Mouse (Mus musculus) CD4-positive, CD25-positive, alpha-beta regulatory T cell, adult 2 months (primary cell): Measurements from ENCODE around the gene Abca4.

ENCODE experiments used
- DNase-seq: peaks from one replicate; pipeline ENCODE4 v3.0.0-alpha.2; 2012; ENCODE audit warnings: low read depth, low spot score

Abca4 gene

DNA sequence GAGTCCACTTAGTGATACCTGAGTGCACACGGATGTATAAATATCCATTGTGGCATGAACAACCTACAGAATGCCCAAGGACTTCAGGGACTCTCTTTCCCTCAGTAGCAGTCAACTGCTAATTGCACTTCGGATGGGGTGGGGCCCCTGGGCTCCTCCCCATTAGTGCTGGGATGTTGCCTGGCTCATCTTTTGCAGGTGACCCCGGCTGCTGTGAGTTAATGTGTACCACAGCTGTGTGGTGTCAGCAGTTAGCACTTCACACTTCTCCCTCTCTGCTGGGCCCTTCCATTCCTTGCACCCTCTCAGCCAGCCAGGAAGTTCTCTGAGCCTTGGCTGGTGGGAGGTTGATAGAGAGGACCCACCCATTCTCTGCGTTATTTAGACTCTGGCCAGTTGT, 65.2 kb downstream of the Abca4 start:
- DNase-seq, result no peak

DNA sequence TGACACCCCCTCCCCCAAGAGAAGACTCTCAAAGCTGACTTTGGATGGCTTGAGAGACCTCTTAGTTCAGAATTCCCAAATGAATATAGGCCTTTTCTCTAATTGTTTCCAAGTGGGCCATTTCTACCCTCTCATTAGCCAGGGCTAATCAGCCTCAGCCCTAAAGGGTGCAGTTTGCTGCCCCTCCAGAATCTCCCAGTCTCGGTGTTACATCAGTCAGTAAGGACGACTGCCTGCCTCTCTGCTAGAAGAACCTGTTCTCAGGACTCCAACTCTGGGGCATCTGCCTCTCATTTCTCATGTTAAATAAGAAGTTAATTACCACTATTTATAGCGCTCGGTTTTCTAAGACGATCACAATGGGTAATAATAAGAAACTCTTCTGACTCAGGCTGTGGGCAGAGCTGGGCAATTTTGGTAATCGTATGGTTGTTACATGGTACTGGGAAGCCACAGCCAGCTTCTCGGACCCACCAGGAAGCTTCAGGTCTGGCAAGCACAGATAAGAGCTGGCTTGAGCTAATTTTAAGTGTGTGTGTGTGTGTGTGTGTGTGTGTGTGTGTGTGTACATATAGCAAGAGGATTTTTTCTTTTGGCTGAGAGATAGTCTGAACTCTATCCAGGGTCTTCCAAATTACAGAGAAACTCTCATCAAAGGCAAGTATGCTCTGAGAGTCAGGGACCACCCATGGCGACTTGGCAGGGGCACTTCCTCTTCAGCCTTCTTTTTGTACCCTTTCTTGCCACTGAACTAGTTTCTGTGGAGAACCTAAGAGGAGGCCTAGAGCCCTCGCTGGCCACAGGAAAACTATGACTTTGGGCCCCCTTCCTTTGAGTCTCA, 67.1 kb downstream of the Abca4 start:
- DNase-seq, result no peak

DNA sequence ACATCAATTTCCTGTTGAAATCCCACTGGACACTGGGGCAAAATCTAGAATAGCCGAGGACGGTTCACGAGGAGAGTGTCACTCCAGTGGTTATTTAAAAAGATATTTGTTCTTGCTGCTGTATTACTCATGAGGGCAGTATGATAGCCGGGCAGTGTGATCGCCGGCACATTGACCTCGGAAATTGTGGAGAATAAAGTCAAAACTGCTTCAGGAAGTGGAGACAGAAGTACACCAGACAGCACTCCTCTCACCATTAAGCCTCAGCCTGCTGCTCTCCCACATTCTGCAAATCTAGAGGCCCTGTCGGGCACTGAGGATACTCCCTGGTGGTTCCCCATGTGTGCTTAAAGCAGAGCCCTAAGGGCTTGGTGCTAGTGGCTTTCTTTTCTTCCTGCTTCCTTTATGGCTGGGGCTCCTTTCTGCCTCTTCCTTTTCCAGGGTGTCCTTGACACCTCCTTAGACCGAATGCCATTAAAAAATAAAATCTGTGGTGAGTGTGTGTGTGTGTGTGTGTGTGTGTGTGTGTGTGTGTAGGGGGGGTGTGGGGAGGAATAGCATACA, 74.5 kb downstream of the Abca4 start:
- no peak for DNase-seq

DNA sequence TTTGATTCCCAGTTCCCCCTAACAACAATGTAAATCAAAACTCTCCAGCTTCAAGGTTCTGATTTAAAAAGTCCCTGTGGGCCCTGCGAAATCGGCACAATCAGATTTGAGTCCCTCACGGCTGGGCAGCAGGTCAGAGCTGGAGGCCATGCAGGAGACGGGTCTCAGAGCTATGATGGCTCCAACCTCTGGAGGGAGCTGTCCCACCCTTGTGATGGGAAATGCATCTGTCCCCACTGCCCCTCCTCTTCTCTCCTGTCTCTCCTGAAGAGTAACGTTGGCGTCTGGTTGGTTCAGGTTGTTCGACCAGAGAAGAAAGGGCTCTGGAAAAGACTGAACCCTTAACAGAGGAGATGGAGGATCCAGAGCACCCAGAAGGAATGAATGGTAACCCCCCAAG, 75.5 kb downstream of the Abca4 start:
- no peak for DNase-seq

DNA sequence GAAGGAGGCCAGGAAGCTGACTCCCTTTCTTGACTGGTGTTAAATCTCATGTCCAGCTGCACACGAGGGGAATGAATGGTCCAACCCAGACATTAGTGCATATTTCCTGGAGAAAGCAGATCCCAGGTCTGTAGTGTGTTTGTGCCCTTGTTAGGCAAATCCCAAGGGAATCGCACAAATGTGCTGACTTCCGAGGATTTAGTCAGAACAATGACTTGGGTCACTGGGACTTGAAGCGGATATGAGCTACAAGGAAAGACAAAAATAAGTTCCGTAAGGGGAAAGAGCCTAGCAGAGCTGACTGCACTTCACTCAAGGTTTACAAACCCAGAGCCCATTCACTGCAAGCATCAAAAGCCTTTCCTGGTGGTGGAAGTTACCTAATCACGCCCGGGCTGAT, 76.0 kb downstream of the Abca4 start:
- no peak for DNase-seq

DNA sequence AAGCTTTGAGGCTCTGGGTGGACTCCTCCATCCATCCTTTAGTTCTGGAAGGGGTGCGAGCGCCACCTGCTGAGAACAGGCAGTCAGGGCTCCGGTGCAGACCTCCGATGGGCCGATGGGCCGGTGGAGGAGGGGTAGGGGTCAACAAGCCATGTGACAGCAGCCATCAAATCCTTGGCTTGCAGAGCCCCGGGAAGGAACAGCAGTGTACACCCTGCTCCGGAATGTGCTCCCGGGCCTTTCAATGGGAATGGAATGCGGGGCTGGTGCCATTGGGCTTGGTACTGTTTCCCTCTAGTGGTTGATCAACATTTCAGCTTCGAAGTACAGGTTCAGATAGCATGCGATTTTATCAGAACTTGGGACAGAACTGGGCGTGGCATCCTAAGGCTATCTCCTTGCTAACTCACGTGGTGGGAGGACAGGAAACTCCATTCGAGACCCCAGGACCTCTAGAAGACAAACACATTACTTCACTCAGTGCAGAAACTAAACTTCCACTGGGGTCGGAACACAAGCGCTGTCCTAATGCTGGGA, 78.0 kb downstream of the Abca4 start:
- DNase-seq, result peak; percentile 65

DNA sequence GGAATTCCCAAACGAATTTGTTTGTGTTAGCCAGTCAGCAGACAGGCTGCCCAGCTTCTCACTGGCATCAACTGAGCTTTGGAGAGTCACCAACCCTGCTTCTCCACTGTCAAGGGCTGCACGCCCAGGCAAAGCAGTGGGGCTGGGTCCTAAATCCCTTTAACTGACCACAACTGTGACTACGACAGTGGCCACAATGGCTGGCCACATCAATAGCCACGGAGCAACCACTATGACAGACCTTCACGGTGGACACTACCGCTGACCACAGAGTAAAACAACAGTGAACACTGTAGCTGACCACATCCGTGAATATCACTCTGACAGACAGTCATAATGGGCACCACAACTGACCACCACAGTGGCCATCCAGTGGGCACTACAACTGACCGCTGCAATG, 78.6 kb downstream of the Abca4 start:
- DNase-seq, result no peak

DNA sequence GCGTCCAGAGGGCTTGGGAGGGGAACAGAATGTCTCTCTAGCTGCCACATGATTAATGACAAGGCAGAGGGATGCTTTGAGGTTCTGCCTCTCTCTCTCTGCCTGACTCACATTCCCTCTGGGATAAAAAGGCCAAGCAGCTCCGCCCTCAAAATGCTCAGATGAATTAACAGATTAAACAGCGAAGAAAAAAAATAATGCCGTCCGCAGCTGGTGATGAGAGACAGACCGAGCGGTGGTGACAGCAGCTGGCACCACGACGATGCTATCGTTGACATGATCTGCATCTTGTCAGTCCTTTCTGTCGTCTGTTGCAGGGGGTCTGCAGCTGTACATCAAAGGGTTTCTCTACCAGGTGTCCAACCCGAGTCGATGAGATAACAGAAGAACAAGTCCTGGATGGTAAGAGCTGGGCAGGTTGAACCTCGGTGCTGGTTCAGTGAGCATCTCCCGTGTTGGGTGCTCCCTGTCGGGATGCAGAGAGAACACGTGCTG, 84.8 kb downstream of the Abca4 start:
- DNase-seq, result no peak

DNA sequence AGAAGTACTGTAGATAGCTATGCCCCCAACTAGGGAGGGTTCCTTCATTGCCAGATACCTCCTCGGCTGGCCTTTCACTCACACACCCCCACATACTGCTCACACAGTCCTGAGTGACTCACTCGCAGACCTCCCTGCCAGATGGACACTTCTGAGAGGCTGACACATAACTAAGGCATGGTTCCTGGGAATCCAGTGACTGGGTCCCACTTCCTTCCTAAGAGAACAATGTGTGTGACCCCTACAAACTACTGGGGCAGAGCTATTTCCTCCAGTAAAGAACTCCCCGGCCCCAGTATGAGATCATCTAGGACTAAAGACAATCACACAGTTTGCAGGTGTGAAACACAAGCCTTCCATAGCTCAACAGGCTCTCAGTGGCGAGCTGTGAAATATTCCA, 86.5 kb downstream of the Abca4 start:
- DNase-seq, result no peak

DNA sequence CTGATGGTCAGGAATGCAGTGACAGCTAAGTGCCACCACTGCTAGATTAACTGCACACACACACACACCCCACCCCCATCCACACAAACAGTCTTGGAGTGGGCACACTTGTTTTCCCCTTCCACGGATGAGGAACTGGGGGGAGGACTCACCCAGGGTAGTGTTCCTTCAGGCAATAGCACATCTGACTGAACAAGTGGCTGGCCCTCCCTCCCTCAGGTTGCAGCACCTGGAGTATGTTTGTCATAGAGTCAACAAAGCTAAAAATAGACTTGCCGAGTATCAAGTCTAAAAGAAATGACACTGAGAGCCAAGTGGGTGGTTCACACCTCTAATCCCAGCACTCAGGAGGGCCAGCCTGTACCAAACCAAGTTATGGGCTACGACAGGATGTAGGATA, 87.4 kb downstream of the Abca4 start:
- no peak for DNase-seq

DNA sequence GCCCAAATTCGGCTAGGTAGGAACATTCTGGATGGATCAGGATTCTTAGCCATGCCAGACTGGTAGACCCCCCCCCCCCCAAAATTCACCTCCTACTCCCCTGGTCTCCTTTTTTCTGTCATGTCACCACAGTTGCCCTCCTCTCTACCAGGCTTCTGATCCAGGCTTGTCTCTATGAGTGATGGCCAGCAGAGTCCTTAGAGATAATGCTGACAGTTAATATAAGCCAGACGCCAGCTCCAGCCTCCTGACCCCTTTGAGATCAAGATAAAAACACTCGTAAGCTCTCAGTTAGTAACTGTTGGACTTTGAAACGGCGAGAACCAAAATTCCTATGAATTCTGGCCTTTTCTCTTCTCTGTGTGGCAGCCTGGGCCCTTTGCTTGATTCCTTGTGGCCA, 89.0 kb downstream of the Abca4 start:
- DNase-seq, result no peak

DNA sequence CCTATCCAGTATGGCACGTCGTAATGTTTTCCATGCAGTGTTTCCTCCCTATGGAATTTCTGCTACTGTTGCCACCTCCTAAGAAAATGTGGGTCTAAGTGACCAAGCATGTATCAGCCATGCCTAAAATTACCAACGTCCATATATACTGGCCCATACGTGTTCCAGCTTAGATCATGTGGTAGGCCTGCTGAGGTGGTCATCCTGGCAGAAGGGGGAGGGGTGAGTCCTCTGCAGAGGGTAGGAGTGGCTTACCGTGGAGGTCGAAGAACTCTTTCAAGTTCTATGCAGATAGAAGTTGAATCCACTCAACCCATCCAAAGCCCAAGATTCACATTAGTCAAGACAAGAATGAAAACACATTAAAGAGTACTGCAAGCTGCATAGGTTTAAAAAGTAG, 89.6 kb downstream of the Abca4 start:
- no peak for DNase-seq

DNA sequence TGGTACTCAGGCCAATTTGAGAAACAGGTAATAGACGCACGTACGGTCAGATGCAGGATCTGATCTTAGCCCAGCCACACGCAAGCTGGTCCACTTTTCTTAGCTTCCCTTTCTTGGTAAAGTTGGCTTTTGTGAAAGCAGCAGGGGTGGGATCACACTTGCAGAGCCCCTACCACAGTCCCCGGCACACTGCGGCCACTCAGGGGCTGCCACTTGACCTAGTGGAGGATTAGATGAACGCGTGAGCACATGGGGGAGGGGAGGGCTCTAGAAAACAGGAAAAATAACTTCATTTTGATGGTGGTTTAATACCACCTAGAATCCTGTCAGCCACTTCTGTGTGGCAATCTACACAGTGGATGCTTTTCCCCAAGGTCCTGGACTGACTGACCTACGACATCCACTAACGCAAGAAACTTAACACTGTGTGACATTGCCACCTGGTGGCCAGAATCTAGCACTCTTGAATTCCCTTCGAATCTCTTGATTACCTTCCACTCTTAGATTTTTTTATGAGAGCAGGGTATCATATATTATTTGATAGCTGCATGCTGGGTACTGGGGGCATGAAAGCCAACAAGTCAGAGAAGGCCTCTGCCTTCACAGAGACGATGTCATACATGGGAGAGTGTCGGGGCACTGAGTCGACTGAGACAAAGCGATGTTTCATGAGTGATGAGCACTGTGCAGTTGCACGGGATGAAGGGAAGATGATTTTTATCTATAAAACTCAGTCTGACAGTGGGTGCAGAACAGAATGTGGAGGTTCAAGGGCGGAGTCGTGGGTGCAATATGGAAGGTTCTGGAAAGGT, 96.6 kb downstream of the Abca4 start:
- DNase-seq, result peak; percentile 48

DNA sequence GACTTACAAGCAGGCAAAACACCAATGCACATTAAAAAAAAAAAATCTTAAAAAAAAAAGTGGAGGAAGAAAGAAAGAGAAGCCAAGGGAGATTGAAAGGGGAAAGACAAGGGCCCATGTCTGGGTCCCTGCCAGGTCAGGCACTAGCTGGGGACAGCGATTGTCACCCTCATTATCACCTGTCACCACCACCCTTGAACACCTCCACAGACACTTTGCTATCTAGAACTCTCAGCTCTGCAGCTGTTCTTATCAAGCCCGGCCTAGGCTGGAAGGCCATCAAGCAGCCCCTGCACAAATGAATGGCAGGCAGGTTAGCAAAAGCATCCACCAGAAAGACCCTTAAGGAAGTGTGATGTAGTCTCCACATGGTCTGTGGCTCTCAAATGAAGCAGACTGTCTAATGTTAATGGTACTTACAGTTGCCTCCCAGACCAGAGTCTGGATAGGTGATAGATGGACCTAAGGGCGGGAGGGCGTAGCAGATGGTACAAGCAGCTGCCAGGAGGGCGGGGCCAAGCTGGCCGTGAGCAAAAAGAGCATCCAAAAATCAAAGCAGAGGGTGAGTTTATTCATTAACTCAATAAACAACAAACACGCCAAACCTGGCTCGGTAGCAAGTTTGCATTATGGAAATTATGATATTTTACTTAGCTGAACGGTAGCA, 98.1 kb downstream of the Abca4 start:
- DNase-seq, result no peak

DNA sequence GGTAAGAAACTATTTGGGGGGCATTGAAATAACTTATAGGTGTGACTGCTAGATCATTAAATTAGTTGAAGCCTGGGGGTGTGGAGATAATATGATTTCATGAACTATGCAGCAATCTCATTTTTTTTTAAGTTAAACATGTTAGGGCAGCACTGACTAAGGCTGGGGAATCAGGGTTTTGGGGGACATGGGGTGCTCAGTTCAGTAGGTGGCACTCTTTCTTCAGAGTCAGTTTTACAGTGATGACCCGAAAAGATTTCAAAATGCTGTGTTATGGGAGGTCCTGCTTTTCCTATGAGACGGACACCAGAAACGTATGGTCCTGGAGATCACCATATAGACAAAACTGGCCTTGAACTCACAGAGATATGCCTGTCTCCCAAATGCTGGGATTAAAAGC, 99.2 kb downstream of the Abca4 start:
- no peak for DNase-seq

DNA sequence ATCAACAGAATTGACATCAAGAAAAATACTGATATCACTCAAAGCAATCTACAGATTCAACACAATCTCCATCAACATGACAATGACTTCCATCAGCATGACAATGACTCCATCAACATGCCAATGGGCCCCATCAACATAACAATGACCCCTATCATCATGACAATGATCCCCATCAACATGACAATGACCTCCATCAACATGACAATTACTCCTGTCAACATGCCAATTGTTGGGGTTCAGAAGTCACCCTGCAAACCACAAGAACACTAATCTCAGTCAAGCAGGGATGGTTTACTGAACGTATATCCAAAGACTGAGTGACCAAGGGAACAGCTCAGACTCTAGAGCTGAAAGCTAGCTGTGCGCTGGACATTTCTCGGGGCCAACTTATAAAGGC, 101.2 kb downstream of the Abca4 start:
- DNase-seq, result no peak

DNA sequence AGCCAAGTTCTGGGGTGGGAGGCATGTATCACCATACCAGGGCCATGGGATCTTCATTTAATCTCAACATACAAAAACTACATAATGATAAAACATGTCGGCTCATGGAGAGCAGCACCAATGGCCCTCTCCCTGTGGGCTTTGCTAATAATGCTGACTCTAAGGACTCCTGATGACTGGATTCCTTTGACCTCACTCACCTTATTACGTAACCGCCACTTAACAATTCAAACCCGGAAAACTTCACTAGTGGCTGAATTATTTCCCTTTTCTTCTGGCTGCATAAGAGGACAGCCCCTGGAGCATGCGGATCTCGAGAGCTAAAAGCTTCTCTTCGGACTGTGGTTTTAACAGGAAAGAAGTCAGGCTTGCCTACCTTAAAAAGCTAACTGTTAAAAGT, 106.6 kb downstream of the Abca4 start:
- no peak for DNase-seq

DNA sequence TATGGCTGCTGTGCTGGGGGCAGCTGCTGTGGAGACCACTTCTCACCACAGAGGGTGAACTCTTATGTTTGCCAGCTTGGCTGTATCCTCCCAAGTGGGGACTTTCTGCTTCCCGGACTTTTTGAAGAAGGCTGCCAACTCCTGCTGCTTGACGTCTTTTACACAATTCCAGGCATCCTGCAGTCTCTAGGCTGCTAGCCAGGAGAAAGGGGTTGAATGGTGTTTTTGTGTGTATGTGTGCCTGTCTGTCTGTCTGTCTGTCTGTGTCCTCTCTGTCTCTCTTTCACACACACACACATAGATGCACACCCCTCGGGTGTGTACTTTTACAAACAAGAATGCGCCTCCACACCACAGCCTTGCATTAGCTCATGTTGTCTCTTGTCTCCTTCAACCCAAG, 108.2 kb downstream of the Abca4 start:
- DNase-seq, result no peak

DNA sequence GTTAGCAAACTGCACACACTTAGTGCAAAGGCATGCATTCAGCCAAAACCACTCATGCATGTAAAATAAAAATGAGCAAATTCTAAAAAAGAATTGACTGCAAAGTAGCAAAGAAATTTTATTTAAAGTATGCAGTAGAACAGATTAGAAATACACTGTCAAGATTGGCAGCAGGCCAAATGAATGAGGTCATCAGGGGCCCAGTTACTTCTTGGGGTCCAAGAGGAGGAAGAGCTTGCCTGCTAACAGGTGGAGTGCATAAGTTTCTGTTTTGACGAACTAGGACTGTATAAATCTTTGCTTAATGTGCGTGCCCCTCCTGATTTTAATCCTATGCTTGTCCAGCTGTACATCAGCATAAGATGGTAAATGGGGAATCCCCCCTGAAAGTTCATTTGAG, 109.8 kb downstream of the Abca4 start:
- no peak for DNase-seq

DNA sequence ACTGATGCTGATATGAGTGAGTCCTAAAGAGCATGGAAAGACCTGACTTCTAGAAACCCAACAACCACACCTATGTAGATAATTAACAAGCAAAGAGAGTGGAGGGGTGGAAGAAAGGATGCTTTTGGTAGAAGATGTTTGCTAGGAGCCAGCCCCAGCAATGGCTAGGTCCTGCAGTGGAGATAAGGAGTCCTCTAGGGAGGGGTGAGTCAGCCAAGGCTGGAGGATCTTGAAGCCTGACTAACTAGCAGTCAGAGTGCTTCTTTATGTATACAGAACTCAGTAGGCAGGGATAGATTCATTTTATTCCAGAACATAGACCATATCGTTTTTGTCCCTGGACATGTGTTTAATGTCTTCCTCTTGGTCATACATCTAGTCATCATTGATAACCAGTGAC, 115.2 kb downstream of the Abca4 start:
- DNase-seq, result no peak

DNA sequence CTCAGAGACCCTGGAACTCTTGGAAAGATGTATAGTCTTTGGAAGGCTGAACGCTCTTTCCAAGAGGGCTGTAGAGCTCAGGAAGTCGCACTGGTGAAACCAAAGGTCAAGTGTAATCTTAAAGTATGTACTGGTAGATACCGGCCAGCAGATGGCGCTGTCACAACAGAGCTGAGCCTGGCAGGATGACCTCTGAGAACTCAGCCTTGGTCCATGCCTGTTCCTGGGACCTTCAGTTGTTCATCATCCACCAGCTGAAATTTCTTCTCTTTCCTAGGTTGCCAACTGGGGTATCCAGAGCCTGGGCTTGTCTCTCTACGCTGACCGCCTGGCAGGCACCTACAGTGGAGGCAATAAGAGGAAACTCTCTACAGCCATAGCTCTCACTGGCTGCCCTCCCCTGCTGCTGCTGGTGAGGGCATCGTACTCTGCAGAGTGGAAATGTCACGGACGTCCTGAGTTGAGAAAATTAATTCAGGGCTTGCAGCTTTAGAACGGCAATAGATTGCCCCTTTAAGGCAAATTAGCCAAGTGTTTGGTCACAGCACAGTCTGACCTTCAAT, 125.5 kb downstream of the Abca4 start:
- DNase-seq, result peak; percentile 76
